Mouse (Mus musculus): ENCODE results near the gene Gm14391. TPM values are rescaled to one million over a fixed set of nuclear protein-coding genes. Genes with fewer than 3 reads are reported as not detected.
A peak's percentile ranks its signal among the peaks of the same experiment; 100 is the strongest.
"Not testable (repeated sequence)": the region's sequence is repeated elsewhere in the genome, so short reads cannot be mapped to it uniquely, and the experiment has no call there.

The Gm14391 gene
- 5.3 and 5.4 TPM in 2 replicates for polyA plus RNA-seq (2016; fragmentation: Nextera tagmentation; extraction: Ambion mirVana)

DNA sequence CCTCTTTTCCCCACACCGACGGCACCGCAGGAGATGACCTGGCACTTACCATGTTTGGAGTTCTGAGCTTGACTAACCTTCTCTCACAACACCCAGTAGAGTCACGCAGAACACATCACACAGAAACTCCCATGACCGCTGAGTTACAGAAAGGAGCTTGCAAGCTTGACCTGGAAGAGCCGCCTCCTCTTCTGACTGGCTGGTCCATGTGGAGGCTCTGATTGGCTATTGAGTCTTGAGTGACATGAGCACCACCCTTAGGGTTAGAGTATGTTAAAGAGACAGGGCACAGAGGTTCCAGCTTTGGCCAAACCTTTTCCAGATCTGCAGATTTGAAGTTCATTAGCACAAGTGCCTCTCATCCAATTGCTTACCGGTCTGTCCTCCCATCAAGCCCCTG, at the start of gene Gm14391:
TSS of gene Gm14391 (minus strand) at position 186 of the 400 bp plus-strand sequence.
- WGBS: no CpG with 5 or more reads among the region's 7 CpGs
- H3K4me1 ChIP-seq: not testable (repeated sequence)

DNA sequence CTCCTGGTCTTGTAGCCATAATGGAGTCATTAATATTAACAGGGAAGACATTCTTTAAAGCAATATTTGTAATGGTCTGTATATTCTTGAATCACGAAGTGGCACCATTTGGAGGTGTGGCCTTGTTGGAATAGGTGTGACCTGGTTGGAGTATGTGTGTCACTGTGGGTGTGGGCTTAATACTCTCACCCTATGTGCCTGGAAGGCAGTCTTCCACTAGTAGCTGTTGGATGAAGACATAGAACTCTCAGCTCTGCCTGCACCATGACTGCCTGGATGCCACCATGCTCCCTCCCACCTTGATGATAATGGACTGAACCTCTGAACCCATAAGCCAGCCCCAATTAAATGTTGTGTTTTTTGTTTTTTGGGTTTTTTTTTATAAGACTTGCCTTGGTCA, 27.7 kb downstream of the Gm14391 start:
- WGBS: 39% methylated on average over 1 of the region's 1 CpGs
- not testable (repeated sequence) for H3K36me3 ChIP-seq; H3K27me3 ChIP-seq (ENCODE audit: insufficient read depth, poor library complexity, severe bottlenecking); H3K27ac ChIP-seq; DNase-seq (ENCODE audit: low spot score); H3K4me3 ChIP-seq; H3K9me3 ChIP-seq; H3K4me1 ChIP-seq

More for the DNA sequence above, at the start of gene Gm14391:
- not testable (repeated sequence) for H3K27me3 ChIP-seq (ENCODE audit: insufficient read depth, poor library complexity, severe bottlenecking); H3K4me3 ChIP-seq; H3K27ac ChIP-seq; DNase-seq (ENCODE audit: low spot score); H3K36me3 ChIP-seq; H3K9me3 ChIP-seq

DNA sequence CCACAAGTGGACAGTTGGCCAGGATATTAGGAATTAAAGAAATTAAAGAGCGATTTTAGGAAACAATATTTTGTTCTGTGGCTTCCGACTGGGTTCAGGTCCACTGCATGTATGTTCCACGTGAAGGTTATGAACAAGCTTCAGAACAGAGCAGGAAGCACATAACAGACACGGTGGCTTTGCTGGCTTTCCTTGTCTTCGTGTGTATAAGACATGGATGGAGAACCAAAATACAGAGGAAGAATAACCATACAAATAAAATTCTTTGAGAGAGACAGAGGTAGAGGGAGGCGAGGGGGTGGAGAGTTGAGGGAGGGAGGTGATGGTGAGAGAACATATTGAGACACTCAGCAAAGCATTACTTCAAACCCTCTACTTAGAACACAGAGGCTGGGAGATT, 30.4 kb downstream of the Gm14391 start:
- WGBS: 72% methylated on average over 6 of the region's 6 CpGs
- H3K9me3 ChIP-seq: no peaks in the 10 kb centered on the region
- H3K4me3 ChIP-seq: no peak overlapping the region
- H3K36me3 ChIP-seq: no peaks in the 10 kb centered on the region
- no peaks in the 10 kb centered on the region for H3K27me3 ChIP-seq (ENCODE audit: insufficient read depth, poor library complexity, severe bottlenecking)
- no peaks in the 10 kb centered on the region for H3K4me1 ChIP-seq
- no peak for DNase-seq (ENCODE audit: low spot score)
- H3K27ac ChIP-seq: no peak overlapping the region

DNA sequence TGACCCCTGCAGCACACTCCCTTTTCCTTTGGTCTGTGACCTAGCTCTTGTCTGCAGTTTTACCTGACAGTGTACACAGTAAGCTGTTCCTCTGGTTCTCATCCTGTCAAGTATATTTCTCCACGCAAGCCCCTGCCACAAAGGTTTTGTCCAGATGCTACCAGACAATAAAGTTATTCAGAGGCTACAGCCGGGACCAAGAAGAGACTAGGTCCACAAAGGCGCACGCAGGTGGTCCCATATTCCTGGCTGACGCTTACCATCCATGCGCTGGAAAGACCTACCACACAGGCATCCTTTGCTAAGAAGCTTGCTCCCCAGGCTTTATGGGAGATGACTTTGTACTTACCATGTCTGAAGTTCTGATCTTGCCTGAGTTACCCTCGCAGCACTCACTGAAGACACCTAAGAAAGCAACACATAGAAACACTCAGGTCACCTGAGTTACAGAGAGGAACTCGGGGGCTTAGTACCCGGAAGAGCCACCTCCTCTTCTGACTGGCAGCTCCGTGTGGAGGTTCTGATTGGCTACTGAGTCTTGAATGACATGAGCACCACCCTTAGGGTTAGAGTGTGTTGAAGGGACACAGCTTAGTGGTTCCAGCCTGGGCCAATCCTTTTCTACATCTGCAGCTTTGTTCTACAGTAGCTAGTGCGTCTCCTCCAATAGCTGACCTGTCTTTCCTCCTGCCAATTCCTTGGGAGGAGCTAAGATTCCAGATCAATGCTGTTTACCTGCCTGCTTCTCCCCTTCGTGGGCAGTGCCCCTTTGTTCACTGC, 31.1 kb downstream of the Gm14391 start, which contains the start of gene Gm14443:
TSS of gene Gm14443 (minus strand) at position 471 of the 780 bp plus-strand sequence.
- H3K9me3 ChIP-seq, H3K36me3 ChIP-seq: not testable (repeated sequence)
- WGBS: 71% methylated on average over 12 of the region's 12 CpGs

DNA sequence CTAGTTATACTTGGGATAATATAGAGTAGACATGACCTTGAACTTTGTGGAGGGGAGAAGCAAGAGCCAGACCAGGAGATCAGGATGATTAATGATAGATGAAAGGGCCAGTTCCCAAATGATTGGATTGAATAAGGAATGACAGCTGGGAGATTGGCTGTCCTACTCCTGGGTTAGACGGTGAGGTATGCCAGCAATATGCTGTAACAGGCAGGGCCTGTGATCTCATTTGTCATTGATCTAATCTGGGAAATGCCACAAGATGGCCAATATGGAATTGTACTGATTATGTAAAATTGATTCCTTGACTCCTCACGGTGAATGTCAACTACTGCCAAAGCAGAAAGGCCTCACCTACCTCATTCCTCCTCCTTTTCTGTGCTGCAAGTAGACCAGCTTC, 32.7 kb downstream of the Gm14391 start:
- not testable (repeated sequence) for H3K36me3 ChIP-seq; H3K4me3 ChIP-seq; H3K9me3 ChIP-seq; H3K4me1 ChIP-seq; H3K27ac ChIP-seq; DNase-seq (ENCODE audit: low spot score); H3K27me3 ChIP-seq (ENCODE audit: insufficient read depth, poor library complexity, severe bottlenecking)
- WGBS: 78% methylated on average over 2 of the region's 2 CpGs

More for the DNA sequence above, 31.1 kb downstream of the Gm14391 start, which contains the start of gene Gm14443:
- H3K27me3 ChIP-seq (ENCODE audit: insufficient read depth, poor library complexity, severe bottlenecking); H3K4me1 ChIP-seq; H3K27ac ChIP-seq; DNase-seq (ENCODE audit: low spot score); H3K4me3 ChIP-seq: not testable (repeated sequence)

DNA sequence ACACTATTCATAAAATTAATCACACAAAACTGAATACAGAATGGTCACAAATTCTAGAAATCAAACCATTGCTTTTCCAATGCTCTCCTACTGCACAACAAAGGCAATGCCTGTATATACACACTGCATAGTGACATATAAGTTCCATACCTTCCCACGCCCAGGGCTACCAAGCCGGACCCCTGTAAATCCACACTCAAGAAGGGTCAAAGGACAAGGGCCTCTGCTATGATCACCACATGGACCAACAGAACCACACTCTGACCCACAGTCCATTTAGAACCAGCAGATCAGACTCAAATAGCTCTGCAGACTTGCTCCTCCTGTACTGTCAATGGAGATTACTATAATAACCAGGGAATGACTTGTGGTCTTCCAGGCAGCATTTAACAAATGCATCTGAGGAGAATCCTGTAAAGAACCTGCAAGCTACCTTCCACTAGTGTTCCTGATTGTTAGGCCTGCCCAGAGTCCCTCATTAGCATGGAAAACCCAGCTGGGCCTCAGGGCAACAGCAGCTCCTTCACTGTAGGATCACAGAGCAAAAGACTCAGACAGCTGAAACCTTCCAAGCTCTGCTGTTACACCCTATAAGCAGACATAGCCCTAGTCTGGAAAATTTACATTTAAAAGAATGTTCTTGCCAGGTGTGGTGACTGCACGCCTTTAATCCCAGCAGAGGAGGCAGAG, 33.7 kb downstream of the Gm14391 start:
- H3K27ac ChIP-seq; H3K27me3 ChIP-seq (ENCODE audit: insufficient read depth, poor library complexity, severe bottlenecking); H3K4me3 ChIP-seq; DNase-seq (ENCODE audit: low spot score); H3K36me3 ChIP-seq; H3K4me1 ChIP-seq; H3K9me3 ChIP-seq: not testable (repeated sequence)
- WGBS: 76% methylated on average over 3 of the region's 3 CpGs

DNA sequence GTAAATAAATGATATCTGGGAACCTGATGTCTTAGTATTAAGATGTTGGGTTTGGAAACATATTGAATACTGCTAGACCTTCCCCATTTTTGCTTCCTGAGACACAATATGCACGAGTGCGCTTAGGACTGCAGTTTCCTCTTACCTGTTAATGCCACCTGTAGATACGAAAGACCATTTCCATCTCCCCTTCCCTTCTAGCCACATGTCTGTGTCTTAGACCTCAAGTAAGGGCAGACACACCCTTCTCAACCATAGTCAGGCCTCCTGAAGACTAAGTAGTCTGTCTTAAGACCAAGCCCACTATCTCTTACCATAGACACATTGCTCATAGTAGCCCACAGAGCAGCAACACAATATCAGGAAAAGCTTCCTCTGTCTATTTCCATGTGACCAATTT, 34.6 kb downstream of the Gm14391 start:
- H3K36me3 ChIP-seq: no peaks in the 10 kb centered on the region
- H3K27me3 ChIP-seq (ENCODE audit: insufficient read depth, poor library complexity, severe bottlenecking): no peaks in the 10 kb centered on the region
- no peak for DNase-seq (ENCODE audit: low spot score)
- H3K9me3 ChIP-seq: no peaks in the 10 kb centered on the region
- WGBS: 84% methylated on average over 3 of the region's 3 CpGs
- no peak overlapping the region for H3K27ac ChIP-seq
- H3K4me1 ChIP-seq: no peaks in the 10 kb centered on the region
- no peak overlapping the region for H3K4me3 ChIP-seq

DNA sequence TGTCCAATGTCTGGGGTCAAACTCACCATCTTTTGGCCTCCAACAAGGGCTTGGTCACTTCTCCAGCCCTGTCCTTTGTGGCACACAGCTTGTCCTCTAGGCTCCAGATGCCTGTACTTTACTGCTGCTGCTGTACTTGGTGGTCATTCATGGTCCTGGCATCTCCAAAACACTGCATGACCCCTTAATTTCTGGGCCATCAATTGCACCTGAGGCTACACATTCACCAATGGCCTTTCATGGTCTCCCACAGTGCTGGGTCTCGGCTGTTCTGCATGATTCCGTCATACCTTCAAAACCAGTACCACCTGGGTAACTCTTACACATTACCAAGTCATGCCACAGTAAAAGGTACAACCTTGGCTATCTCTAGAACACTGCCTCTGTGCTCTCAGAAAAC, 39.8 kb downstream of the Gm14391 start:
- H3K27me3 ChIP-seq (ENCODE audit: insufficient read depth, poor library complexity, severe bottlenecking); H3K9me3 ChIP-seq; H3K27ac ChIP-seq; H3K36me3 ChIP-seq; H3K4me3 ChIP-seq; DNase-seq (ENCODE audit: low spot score); H3K4me1 ChIP-seq: not testable (repeated sequence)
- WGBS: 77% methylated on average over 2 of the region's 2 CpGs

DNA sequence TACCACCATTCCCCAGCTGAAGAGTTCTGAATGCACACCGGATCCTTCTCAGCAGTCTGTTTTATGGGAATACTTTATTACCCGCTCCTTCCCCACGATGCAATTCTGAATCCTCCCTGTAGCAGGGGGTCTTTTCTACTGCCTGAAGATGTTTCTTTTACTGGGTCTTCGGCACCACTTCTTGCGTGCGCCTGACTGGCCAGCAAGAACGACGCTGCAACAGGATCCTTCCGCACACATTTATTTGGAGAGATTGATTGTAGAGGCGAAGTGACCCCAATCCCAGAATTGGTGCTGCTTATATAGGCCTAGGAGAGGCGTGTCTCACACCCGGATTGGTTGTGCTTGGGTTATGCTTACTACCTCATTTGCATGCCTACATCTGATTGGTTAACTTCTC, 41.6 kb downstream of the Gm14391 start:
- WGBS: 87% methylated on average over 12 of the region's 12 CpGs
- H3K27ac ChIP-seq; H3K9me3 ChIP-seq; H3K36me3 ChIP-seq; H3K4me3 ChIP-seq; H3K27me3 ChIP-seq (ENCODE audit: insufficient read depth, poor library complexity, severe bottlenecking); H3K4me1 ChIP-seq; DNase-seq (ENCODE audit: low spot score): not testable (repeated sequence)

DNA sequence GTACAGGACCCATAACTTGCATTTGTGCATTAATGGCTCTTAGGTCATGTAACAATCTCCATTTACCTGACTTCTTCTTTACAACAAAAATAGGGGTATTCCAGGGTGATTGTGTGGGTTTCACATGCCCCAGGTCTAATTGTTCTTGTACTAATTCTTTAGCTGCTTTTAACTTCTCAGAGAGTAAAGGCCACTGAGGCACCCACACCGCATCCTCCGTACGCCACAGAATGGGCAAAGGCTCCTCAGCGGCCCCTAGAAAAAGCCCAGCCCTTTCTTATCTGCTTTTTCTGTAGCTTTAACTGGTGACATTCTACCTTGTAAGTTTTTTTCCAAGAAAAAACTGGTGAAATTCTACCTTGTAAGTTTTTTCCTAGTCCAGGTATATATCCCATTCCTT, 45.3 kb downstream of the Gm14391 start:
- H3K4me3 ChIP-seq; H3K4me1 ChIP-seq; H3K27ac ChIP-seq; DNase-seq (ENCODE audit: low spot score); H3K27me3 ChIP-seq (ENCODE audit: insufficient read depth, poor library complexity, severe bottlenecking); H3K36me3 ChIP-seq; H3K9me3 ChIP-seq: not testable (repeated sequence)
- WGBS: 86% methylated on average over 4 of the region's 4 CpGs

DNA sequence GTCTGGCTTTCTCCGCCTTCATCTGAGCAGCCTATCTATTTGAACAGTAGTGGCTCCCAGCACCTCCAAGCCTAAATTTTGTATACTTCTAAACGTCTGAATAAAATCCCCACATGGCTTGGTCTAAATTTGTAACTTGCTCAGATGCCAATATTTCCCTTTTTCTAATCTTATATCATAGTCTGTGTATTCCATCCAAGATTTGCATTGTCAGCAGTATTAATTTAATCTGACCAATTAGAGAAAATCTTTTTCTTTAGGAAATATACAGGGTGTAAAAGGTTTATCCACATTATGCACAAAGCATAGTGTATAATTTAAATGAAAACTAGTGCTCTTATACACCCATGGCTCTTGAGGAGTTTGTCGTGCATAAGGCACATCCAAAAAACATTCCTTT, 48.1 kb downstream of the Gm14391 start:
- Histone ChIP-seq H3K4me3 (no peak overlapping the region), H3K36me3 (no peaks in the 10 kb centered on the region), H3K27ac (no peak overlapping the region), H3K27me3 (ENCODE audit: insufficient read depth, poor library complexity, severe bottlenecking) (no peaks in the 10 kb centered on the region), H3K4me1 (no peaks in the 10 kb centered on the region), H3K9me3 (0 out of 2 replicates have a peak, but pooled peaks cover 5% of the 10 kb centered on the region)
- DNase-seq (ENCODE audit: low spot score): no peak
- 76% methylated on average over 3 of the region's 3 CpGs for WGBS

DNA sequence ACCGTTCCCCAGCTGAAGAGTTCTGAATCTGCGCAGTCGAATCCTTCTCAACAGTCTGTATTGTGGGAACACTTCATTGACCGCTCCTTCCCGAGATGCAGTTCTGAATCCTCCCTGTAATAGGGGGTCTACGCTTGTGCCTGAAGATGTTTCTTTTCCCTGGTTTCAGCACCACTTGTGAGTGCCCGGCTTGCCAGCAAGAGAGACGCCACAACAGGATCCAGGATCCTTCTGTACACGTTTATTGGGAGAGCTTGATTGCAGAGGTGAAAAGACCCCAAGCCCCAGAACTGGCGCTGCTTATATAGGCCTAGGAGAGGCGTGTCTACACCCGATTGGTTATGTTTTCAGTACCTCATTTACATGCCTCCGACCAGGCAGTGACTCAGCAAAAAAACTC, 50.0 kb downstream of the Gm14391 start:
- Histone ChIP-seq H3K9me3 (0 out of 2 replicates have a peak, but pooled peaks cover 5% of the 10 kb centered on the region), H3K27me3 (ENCODE audit: insufficient read depth, poor library complexity, severe bottlenecking) (no peaks in the 10 kb centered on the region), H3K4me3 (no peak overlapping the region), H3K27ac (no peak overlapping the region), H3K4me1 (no peaks in the 10 kb centered on the region), H3K36me3 (no peaks in the 10 kb centered on the region)
- DNase-seq (ENCODE audit: low spot score): no peak
- WGBS: 83% methylated on average over 13 of the region's 13 CpGs

DNA sequence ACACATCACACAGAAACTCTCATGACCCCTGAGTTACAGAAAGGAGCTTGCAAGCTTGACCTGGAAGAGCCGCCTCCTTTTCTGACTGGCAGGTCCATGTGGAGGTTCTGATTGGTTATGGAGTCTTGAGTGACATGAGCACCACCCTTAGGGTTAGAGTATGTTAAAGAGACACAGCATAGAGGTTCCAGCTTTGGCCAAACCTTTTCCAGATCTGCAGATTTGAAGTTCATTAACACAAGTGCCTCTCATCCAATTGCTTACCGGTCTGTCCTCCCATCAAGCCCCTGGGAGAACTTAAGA, 64.8 kb downstream of the Gm14391 start, which contains the start of gene Gm14399:
TSS of gene Gm14399 (minus strand) at position 20 of the 303 bp plus-strand sequence.
- not testable (repeated sequence) for H3K27me3 ChIP-seq (ENCODE audit: insufficient read depth, poor library complexity, severe bottlenecking); H3K9me3 ChIP-seq; H3K36me3 ChIP-seq; H3K4me1 ChIP-seq; H3K27ac ChIP-seq; DNase-seq (ENCODE audit: low spot score)
- 6% methylated on average over 1 of the region's 2 CpGs for WGBS
- H3K4me3 ChIP-seq: peak within 1 kb of the TSS; percentile 53

Measured in heart, embryonic 10.5 days (tissue).